Mouse (Mus musculus) liver, embryonic 12.5 days (tissue): ENCODE data around the gene Methig1. TPM values are rescaled to one million over a fixed set of nuclear protein-coding genes. Genes with fewer than 3 reads are reported as not detected.
A peak's percentile ranks its signal among the peaks of the same experiment; 100 is the strongest.

Experiments
- ATAC-seq: fragments of 200-750 bp; cut with Nextera tagmentation; 2 replicates; pipeline ENCODE4 v1.8.0; 2017; ENCODE audit warnings: moderate number of reproducible peaks, mild to moderate bottlenecking, moderate library complexity
- H3K27ac ChIP-seq: fragments of 300-500 bp; sonication (generic); 2 replicates; pipeline ENCODE4 v1.5.1; 2016; ENCODE audit warnings: mild to moderate bottlenecking
- H3K27me3 ChIP-seq: fragments of 300-500 bp; sonication (generic); replicated peaks from 2 replicates; pipeline ENCODE4 v1.6.1; 2016; ENCODE audit warnings: mild to moderate bottlenecking, moderate library complexity
- H3K36me3 ChIP-seq: fragments of 300-500 bp; sonication (generic); 2 replicates; pipeline ENCODE4 v1.6.1; 2016; ENCODE audit warnings: mild to moderate bottlenecking, moderate library complexity
- H3K4me1 ChIP-seq: fragments of 300-500 bp; sonication (generic); 2 replicates; pipeline ENCODE4 v1.6.1; 2016
- H3K4me2 ChIP-seq: fragments of 300-500 bp; sonication (generic); 2 replicates; pipeline ENCODE4 v1.6.1; 2016; ENCODE audit warnings: mild to moderate bottlenecking, moderate library complexity
- H3K4me3 ChIP-seq: fragments of 300-500 bp; sonication (generic); 2 replicates; pipeline ENCODE4 v1.5.1; 2016; ENCODE audit warnings: mild to moderate bottlenecking, moderate library complexity
- H3K9ac ChIP-seq: fragments of 300-500 bp; sonication (generic); 2 replicates; pipeline ENCODE4 v1.6.1; 2016; ENCODE audit warnings: mild to moderate bottlenecking, moderate library complexity
- H3K9me3 ChIP-seq: fragments of 300-500 bp; sonication (generic); replicated peaks from 2 replicates; pipeline ENCODE4 v1.6.1; 2016; ENCODE audit warnings: mild to moderate bottlenecking, moderate library complexity
- WGBS: fragments of 180-500 bp; shearing (Covaris S2); methylation state at CpG from one replicate; pipeline ENCODE4 v1.1.7; 2016; ENCODE audit not compliant: insufficient replicate concordance; 5-methylcytosine and 5-hydroxymethylcytosine counted together
- polyA plus RNA-seq: library from polyadenylated mRNA; unstranded; fragments of >200 nt; fragmentation: Nextera tagmentation; extraction: Ambion mirVana; gene quantifications from 2 replicates; pipeline ENCODE4 v1.2.1, GENCODE M21; 2016

Methig1 gene
- polyA plus RNA-seq, 1 experiment from 2014 or later = not detected

DNA sequence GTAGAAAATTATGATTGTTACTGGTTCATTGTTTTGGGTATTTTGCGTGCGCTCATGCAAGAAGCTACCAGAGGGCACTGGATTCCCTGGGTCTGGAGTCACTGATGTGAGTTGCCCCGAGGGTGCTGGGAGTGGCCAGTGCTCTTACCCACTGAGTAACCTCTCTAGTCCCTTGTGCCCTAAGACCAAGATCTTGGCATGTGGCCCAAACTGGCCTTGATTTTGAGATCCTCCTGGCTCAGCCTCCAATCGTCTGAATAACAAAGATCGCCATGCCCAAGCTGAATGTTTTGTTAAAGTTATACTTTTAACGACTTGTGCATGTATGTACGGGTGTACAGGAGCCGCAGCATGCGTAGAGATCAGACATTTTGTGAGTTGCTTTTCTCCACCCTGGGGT, 32.8 kb downstream of the Methig1 start:
- H3K4me3 ChIP-seq = no peak overlapping the region
- WGBS = 82% methylated on average over 9 of the region's 9 CpGs

DNA sequence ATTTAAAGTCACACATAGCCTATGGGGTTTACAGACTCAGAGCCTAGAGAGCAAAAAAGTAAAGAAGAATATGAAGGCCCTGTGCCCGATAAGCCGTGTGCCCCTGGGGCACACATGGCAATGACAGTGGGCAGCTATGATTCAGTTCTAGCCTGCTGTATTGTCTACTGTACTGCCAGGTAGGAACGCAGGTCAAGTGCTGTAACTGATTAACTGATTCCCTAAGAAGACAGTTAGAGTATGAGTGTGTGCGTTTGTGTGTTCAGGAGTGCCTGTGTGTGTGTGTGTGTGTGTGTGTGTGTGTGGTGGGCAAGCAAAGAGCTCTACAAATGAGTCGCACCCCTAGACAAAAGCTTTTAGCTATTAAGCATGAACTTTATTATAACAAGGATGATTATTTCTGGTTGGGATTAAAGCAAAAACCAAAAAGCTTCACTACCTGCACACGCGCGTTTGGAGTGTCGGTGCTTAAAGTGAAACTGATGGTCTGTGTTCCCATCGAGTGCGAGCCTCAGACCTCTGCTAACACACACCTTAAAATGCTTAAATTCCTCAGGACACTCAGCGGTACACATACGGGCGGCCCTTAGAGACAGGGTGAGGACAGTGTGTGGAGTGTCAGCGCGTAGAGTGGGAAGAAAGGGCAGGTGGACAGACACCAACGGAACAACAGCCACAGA, 34.7 kb downstream of the Methig1 start:
- H3K4me2 ChIP-seq = no peak overlapping the region
- H3K9ac ChIP-seq = no peak overlapping the region
- WGBS = 86% methylated on average over 17 of the region's 17 CpGs
- H3K9me3 ChIP-seq = no peaks in the 10 kb centered on the region
- no peak overlapping the region for H3K4me3 ChIP-seq
- peak overlapping the region; percentile 53; the same call in 1 of the 2 replicates for H3K27ac ChIP-seq
- H3K36me3 ChIP-seq = peaks cover 30% of the 10 kb centered on the region
- no peak for ATAC-seq
- peaks cover 47% of the 10 kb centered on the region for H3K4me1 ChIP-seq
- 0 out of 2 replicates have a peak, but pooled peaks cover 4% of the 10 kb centered on the region for H3K27me3 ChIP-seq

More for the DNA sequence above, 32.8 kb downstream of the Methig1 start:
- Histone ChIP-seq H3K9ac (no peak overlapping the region), H3K27ac (no peak overlapping the region), H3K4me1 (peaks cover 28% of the 10 kb centered on the region), H3K4me2 (no peak overlapping the region), H3K27me3 (peaks cover 16% of the 10 kb centered on the region; the same call in 1 of the 2 replicates), H3K9me3 (no peaks in the 10 kb centered on the region), H3K36me3 (peaks cover 21% of the 10 kb centered on the region; the same call in 1 of the 2 replicates)
- no peak for ATAC-seq

DNA sequence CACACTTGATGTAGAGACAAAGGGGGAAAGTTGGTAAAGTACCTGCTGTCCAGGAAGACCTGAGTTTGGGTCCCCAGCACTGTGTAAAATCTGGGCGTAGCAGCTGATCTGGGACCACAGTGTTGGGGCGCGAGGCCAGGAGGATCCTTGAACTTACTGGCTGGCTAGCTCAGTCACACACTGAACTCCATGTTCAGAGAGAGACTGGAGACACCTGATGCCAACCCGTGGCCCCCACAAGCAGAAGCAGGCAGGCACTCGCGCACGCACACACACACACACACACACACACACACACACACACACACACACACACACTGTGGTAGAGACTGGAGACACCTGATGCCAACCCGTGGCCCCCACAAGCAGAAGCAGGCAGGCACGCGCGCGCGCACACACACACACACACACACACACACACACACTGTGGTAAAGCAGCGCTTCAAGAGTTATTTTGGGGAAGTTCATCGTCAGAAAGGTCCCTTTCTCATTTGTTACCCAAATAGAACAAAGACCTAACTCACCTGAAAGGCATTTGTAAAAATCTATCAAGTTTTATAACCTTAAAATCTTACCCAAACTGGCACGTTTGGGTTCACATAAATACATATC, 35.4 kb downstream of the Methig1 start:
- Histone ChIP-seq H3K4me2 (no peak overlapping the region), H3K9ac (no peak overlapping the region), H3K4me1 (peaks cover 54% of the 10 kb centered on the region), H3K4me3 (no peak overlapping the region), H3K27me3 (no peaks in the 10 kb centered on the region), H3K9me3 (no peaks in the 10 kb centered on the region), H3K27ac (no peak overlapping the region; the same call in 1 of the 2 replicates), H3K36me3 (peaks cover 37% of the 10 kb centered on the region)
- 80% methylated on average over 16 of the region's 16 CpGs for WGBS
- no peak for ATAC-seq

GRCm38 (mm10) chr15:100388886-100389285, 35.9 kb downstream of the Methig1 start:
- Histone ChIP-seq H3K4me1 (peaks cover 60% of the 10 kb centered on the region), H3K9me3 (no peaks in the 10 kb centered on the region), H3K4me2 (no peak overlapping the region), H3K4me3 (no peak overlapping the region), H3K27me3 (no peaks in the 10 kb centered on the region), H3K9ac (no peak overlapping the region), H3K36me3 (peaks cover 42% of the 10 kb centered on the region), H3K27ac (no peak overlapping the region)
- WGBS = 79% methylated on average over 9 of the region's 9 CpGs
- ATAC-seq = no peak

GRCm38 (mm10) chr15:100391066-100391465, 38.1 kb downstream of the Methig1 start:
- H3K4me1 ChIP-seq = peaks cover 62% of the 10 kb centered on the region
- H3K9me3 ChIP-seq = no peaks in the 10 kb centered on the region
- ATAC-seq = peak; percentile 58
- H3K36me3 ChIP-seq = peaks cover 64% of the 10 kb centered on the region
- H3K9ac ChIP-seq = peak overlapping the region; percentile 52
- no peaks in the 10 kb centered on the region for H3K27me3 ChIP-seq
- no peak overlapping the region for H3K4me3 ChIP-seq
- peak overlapping the region; percentile 88 for H3K27ac ChIP-seq
- WGBS = 31% methylated on average over 7 of the region's 7 CpGs
- H3K4me2 ChIP-seq = peak overlapping the region; percentile 55

- H3K27ac ChIP-seq = peak overlapping the region; percentile 88
- ATAC-seq = peak; percentile 91
- no peak overlapping the region; the same call in 1 of the 2 replicates for H3K4me3 ChIP-seq
- H3K4me1 ChIP-seq = peaks cover 62% of the 10 kb centered on the region
- H3K36me3 ChIP-seq = peaks cover 69% of the 10 kb centered on the region
- peak overlapping the region; percentile 52 for H3K9ac ChIP-seq
- WGBS = 19% methylated on average over 7 of the region's 7 CpGs
- no peaks in the 10 kb centered on the region for H3K9me3 ChIP-seq
- peak overlapping the region; percentile 55 for H3K4me2 ChIP-seq
- H3K27me3 ChIP-seq = no peaks in the 10 kb centered on the region
Measured at GRCm38 (mm10) chr15:100391599-100391998, 38.6 kb downstream of the Methig1 start.

DNA sequence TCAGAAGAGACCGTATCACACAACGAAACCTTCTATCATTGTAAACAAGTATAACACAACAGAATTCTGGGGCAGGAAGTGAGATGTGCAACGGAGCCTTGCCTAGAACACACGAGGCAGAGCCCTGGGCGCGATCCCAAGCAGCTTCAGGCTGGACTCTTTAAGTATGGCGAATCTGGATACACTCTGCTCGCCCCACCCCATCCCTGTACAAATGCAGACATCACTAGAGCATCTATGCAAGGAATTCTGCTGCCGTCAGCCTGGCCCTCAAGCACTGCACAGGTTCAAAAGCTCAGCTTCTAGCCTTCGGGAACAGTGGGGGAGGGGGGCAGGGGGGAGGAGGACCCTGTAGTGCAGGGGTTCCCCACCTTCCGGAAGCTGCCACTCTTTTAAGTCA, 40.1 kb downstream of the Methig1 start:
- Histone ChIP-seq H3K36me3 (peaks cover 77% of the 10 kb centered on the region), H3K9me3 (no peaks in the 10 kb centered on the region), H3K27me3 (no peaks in the 10 kb centered on the region), H3K4me2 (peak overlapping the region; percentile 55; the same call in 1 of the 2 replicates), H3K4me1 (peaks cover 56% of the 10 kb centered on the region), H3K9ac (peak overlapping the region; percentile 22; the same call in 1 of the 2 replicates), H3K27ac (peak overlapping the region; percentile 88), H3K4me3 (no peak overlapping the region)
- no peak for ATAC-seq
- 92% methylated on average over 11 of the region's 11 CpGs for WGBS

DNA sequence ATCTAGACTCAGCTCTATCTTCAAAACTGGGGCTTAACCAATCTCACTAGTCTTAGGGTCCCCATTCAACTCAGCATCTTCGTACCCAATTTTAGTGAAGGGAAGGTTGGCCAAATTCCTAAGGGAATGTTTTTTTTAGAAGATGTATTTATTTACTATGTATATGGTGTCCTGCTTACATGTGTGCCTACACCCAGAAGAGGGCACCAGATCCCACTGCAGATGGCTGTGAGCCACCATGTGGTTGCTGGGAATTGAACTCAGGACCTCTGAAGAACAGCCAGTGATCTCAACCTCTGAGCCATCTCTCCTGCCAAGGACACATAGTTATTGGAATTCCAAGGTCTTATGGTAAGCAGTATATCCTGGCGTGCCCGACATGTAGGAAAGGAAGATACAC, 42.6 kb downstream of the Methig1 start:
- no peak for ATAC-seq
- no peak overlapping the region for H3K4me3 ChIP-seq
- H3K4me2 ChIP-seq = no peak overlapping the region
- H3K27me3 ChIP-seq = no peaks in the 10 kb centered on the region
- H3K36me3 ChIP-seq = peaks cover 90% of the 10 kb centered on the region
- H3K9me3 ChIP-seq = no peaks in the 10 kb centered on the region
- no peak overlapping the region for H3K9ac ChIP-seq
- H3K4me1 ChIP-seq = peaks cover 35% of the 10 kb centered on the region
- WGBS = 94% methylated on average over 3 of the region's 3 CpGs
- H3K27ac ChIP-seq = no peak overlapping the region

DNA sequence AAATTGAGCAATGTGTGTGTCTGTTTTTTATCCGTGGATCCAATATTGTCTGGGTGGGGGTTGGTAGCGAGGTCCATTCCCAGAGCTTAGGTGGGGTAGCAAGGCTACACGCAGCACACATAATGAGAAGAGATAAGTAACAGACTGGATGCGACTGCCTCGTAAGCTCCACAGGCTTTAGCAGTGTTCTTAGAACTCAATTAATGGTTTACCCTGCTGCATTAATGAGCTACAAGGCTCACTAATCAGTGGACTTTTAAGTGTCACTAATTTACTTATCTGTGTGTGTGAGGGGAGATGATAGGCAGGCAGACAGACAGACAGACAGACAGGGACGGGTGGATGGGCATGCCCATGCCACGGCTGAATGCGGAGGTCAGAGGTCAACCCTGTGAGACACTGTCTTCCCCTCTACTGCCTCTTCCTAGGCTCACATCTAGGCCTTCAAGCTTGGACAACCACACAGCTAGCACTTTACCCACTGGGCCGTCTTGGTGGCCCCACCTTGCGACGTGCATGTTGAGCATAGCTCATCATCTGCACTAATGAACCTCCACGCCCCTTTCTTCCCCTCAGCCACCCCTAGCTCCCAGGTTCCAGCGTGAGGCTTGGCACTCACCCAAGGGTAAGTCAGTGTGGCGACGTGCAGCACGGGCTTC, 47.8 kb downstream of the Methig1 start:
- no peak overlapping the region for H3K4me2 ChIP-seq
- H3K4me1 ChIP-seq = peaks cover 42% of the 10 kb centered on the region
- ATAC-seq = no peak
- H3K27ac ChIP-seq = no peak overlapping the region
- H3K9me3 ChIP-seq = no peaks in the 10 kb centered on the region
- 83% methylated on average over 16 of the region's 16 CpGs for WGBS
- H3K9ac ChIP-seq = no peak overlapping the region
- H3K36me3 ChIP-seq = peaks cover 100% of the 10 kb centered on the region
- H3K4me3 ChIP-seq = no peak overlapping the region
- H3K27me3 ChIP-seq = no peaks in the 10 kb centered on the region

DNA sequence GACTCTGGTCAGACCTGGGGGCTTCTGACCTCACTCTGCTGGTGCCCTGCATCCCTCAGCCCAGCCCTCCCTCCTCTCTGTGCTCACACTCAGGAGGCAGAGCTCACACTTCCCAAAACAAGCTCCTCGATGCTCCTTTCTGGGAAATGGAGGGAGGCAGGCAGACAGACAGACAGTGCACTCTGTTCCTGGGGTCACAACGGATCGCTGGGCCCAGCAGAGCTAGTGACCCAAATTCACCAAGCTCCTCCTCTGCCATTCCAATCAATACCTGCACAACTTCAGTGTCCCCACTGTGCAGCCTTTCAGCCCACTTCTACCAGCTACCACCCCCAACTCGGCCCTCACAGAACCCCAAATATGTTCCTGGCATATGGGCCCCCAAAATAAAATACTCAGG, 48.9 kb downstream of the Methig1 start:
- no peak overlapping the region; the same call in 1 of the 2 replicates for H3K27ac ChIP-seq
- 90% methylated on average over 4 of the region's 4 CpGs for WGBS
- peaks cover 100% of the 10 kb centered on the region for H3K36me3 ChIP-seq
- no peak overlapping the region for H3K4me3 ChIP-seq
- peak; percentile 19; the same call in 1 of the 2 replicates for ATAC-seq
- no peak overlapping the region for H3K4me2 ChIP-seq
- H3K4me1 ChIP-seq = peaks cover 48% of the 10 kb centered on the region
- H3K27me3 ChIP-seq = no peaks in the 10 kb centered on the region
- no peaks in the 10 kb centered on the region for H3K9me3 ChIP-seq
- no peak overlapping the region for H3K9ac ChIP-seq

DNA sequence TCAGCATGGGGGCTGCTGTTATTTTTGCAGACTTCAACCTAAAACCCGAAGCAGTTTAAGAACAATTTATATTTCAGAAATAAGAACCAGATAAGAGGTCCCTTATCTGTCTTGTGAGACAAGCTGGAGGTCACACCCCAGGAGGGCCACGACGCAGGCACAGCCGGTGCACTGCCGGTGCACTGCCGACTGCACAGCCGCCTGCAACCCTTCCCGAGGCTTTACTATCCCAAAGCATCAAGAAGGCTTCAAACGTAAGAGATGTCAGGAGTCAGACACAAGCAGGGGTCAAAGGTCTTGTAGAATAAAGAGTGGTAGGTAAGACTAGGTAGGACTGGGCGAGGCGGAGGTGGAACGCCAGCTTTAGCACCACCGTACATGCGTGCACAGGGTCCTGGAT, 49.4 kb downstream of the Methig1 start:
- Histone ChIP-seq H3K9me3 (no peaks in the 10 kb centered on the region), H3K4me2 (no peak overlapping the region), H3K27ac (no peak overlapping the region; the same call in 1 of the 2 replicates), H3K4me3 (no peak overlapping the region), H3K27me3 (no peaks in the 10 kb centered on the region), H3K9ac (no peak overlapping the region), H3K4me1 (peaks cover 48% of the 10 kb centered on the region), H3K36me3 (peaks cover 100% of the 10 kb centered on the region)
- 78% methylated on average over 14 of the region's 14 CpGs for WGBS
- no peak for ATAC-seq

GRCm38 (mm10) chr15:100402798-100403197, 49.8 kb downstream of the Methig1 start:
- Histone ChIP-seq H3K27me3 (no peaks in the 10 kb centered on the region), H3K4me1 (peaks cover 48% of the 10 kb centered on the region), H3K4me3 (no peak overlapping the region), H3K9me3 (no peaks in the 10 kb centered on the region), H3K4me2 (no peak overlapping the region), H3K27ac (no peak overlapping the region), H3K36me3 (peaks cover 100% of the 10 kb centered on the region), H3K9ac (no peak overlapping the region)
- 78% methylated on average over 4 of the region's 4 CpGs for whole genome bisulfite sequencing
- ATAC-seq = no peak
